Mouse (Mus musculus) kidney, postnatal 4 days (tissue): ENCODE measurements at regions not wholly inside any gene's neighbourhood (a gene's known extent, or its start where the extent isn't known, plus 50 kb on each side); places are given as distances from the start of the nearest gene placed in this dataset.
A peak's percentile ranks its signal among the peaks of the same experiment; 100 is the strongest.

ENCODE experiments used
- DNase-seq, 2 experiments: peaks; one replicate each; pipeline ENCODE4 v3.0.0; 2021; ENCODE audit warnings: mixed read lengths in 2 of 2

- DNase-seq = no peak
These were observed 133.6 kb downstream of the Papss1 start for GRCm38 (mm10) chr3:131698070-131698750.

DNA sequence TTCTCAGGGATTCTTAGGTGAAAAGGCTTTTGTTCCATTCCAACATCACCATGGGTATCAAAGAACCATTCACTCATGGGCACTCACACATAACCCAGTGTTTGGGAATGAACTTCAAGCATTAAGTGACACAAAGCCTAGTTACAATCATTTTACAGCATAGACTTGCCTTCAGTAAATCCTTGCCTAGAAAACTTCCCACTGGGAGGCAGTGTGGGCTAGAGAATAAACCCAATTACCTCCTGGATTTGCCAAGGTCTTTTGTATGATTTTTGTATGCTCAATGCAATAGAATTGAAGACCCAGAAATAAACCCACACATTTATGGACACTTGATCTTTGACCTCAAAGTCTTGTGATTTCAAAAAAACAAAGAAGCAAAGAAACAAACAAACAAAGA is 138.6 kb downstream of the Papss1 start:
- DNase-seq = peak; percentile 39 to 51

GRCm38 (mm10) chr3:131713532-131713931 is 149.0 kb downstream of the Papss1 start:
- DNase-seq = no peak

DNA sequence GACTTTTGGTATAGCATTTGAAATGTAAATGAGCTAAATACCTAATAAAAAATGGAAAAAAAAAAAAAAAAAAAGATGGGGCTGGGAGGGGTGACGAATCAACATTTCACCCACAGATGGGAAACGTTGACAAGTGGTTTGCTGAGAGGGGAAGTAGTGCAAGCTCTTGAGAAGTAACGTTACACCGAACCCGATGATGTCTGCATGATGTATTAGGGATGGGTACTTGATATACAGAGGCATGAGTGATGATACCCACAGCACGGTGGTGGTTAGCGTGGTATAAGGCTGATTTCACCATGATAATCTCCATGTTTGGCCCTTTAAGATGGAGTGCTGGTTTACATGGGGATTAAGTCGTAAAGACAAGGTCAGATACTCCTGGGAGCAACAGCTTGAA is 154.2 kb downstream of the Papss1 start:
- DNase-seq = no peak

GRCm38 (mm10) chr3:131728618-131729017 is 164.1 kb downstream of the Papss1 start:
- DNase-seq = no peak

- peak; percentile 12 to 29 for DNase-seq
These were observed 169.7 kb downstream of the Papss1 start for GRCm38 (mm10) chr3:131734226-131734625.

DNA sequence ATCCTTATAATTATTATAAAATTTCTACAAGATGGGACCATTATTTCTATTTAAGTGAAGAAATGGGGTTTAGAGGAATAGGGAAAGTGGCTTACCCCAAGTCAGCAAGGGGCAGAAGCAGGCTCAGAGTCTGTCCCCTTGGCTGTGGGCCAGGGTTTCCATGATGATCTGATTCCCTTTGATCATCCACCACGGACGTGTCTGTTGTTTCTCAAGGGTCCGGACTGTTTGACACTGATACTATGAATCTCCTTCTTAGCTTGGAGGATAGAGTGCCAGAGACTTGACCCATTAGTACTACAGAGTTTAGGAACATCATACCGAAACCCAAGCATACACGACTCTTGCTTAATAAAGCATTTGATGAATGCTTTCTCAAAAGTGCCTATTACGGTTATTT is 172.9 kb downstream of the Papss1 start:
- peak; percentile 34 to 36 for DNase-seq

DNA sequence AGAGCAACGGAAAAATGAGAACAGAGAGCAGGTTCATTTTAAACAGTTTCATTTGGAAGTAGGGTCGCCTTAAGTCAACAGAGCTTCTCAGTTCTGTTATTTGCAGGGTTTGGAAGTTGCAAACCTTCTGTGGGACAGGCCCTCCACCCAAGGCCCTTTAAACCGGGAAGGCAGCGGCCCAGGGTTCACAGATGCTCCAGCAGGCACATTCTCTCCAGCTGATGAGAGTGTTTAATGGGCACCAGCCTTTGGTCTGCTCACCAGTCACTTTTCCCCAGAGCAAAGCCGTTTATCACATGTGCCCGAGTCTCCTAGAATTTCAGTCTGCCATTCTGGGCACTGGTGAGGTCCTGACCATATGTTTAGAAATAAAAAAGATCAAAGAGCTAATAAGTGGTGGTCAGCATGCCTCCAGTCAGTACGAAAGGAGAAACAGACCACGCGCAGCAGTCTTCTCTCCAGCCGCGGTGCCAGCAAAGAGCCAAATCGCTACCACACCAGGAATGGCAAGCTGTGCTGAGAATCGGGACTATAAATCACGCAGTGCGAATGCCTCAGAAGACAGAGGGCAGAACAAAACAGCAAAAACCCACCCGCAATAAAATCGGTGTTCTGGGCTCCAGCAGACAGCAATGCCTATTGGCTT is 173.5 kb downstream of the Papss1 start:
- DNase-seq = peak; percentile 4 to 8

GRCm38 (mm10) chr3:131755537-131755936 is 191.0 kb downstream of the Papss1 start:
- no peak for DNase-seq

DNA sequence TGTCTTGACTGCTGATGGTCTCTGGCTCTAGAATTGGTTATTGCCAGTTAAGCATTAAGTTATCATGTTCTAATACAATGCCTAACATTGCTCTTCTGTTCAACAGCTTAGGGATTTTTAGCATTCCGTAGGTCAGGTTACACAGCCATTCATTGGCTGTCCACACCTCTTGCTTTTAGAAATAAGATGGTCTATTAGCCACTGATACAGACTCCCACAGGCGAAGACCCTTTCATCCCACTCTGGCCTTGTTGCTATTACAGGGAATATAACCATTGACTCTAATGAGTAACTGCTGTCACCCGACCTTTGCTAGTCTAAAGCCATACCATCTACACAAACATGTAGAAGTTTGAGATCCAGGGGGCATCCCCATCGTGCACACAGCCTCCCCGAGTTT is 191.6 kb downstream of the Papss1 start:
- no peak for DNase-seq

GRCm38 (mm10) chr3:131769976-131770375 is 205.4 kb downstream of the Papss1 start:
- DNase-seq = peak; percentile 3 to 13

- DNase-seq = no peak
These were observed 205.9 kb downstream of the Papss1 start for GRCm38 (mm10) chr3:131770486-131770885.

DNA sequence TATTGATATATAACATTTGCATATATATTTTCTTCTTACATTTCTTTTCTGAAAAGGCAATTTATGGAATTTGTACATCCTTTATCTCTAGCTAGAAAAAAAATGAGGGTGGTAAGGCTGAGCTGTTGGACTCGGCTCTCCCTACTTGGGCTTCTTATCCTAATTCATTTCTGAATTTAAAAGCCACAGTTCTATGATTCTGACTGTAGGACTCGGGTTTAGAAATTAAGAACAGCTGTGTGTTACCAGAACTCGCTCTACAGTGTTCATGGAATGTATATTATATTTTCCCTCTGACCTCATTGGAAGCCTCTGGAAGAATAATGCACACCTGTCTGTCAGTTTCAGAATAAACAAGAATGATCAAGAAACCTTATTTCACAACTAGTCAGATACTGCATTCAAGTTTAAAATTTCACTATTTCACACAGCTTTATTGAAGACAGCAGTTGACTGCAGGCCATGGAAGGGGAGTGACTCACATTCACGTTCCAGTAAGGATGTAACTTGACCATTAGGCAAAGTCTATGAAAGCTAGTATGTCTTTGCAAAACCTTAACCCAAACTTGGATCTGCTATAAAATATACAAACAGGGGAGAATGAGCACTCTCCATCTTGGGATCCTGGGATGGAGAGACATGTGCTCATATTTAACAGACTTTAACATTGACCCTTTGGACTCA is 207.4 kb downstream of the Papss1 start:
- no peak for DNase-seq

DNA sequence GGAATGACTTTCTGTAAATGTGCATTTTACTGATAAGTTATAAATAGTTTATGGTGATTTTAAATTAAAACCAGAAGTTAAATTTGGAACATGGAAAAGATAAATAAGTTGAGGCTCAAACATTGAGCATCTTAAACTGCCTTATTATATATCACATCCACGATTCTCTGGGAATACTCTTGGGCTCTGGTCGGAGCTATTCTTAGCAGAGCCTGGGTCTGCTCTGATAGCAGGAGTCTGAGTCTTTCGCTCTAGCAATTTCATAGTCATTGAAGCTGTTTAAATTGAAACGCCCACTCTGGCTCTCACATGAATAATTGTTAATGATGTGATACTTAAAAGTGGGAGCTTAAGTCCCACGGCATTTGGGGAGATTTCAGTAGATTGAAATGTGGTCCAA is 208.0 kb downstream of the Papss1 start:
- DNase-seq = no peak

- no peak for DNase-seq
These were observed 210.9 kb downstream of the Papss1 start for GRCm38 (mm10) chr3:131775431-131775830.

DNA sequence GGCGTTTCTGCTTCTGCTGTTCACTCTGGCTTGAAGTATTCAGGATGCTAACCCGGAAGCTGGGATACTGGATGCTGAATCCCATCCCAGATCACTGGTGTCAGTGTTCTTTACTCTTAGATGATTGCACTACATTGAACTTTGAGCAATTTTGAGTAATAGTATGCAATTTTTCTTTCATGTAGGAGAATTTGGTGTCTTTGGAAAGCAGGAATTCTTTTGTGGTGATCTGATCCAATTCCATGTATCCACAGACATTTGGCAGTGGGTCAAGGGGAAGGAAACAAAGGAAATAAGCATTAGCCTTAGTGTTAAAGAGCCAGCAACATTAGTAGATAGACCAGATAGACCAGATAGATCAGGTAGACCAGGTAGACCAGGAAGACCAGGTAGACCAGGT is 212.1 kb downstream of the Papss1 start:
- no peak for DNase-seq

DNA sequence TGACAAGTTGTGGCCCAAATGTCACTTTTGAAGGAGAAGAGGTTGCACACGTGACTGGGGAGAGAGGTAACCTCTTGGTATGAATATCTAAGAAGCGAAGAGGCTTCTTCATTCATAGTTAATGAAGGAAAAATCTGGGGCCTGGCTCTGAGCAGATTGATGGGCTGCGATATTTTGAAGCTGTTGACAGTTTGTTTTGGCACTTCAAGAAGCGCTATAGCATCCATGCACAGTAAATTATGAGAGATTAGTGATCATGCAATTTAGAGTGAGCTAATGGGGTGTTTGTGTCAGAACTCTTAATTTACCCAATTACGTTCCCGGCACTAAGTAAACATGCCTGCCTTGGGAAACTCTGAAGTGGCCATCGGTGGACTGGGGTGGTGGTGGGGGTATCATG is 215.2 kb downstream of the Papss1 start:
- DNase-seq = no peak

DNA sequence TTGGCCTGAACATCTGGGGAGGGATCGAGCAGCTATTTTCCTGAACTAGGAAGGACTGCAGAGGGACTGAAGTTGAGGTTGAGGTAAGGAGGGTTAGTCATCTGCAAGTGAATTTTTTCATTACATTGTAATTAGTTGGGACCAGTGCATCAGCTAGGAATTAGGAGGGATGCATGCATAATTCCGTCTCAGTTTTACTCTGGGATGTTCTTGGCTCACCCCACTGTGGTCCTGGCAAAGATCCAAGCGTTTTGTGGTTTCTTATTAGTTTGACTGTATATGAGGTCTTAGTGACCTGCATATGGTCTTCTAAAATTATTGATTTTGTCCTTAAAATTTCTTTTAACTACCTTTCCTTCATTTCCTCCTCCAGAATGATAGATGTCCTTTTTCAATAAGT is 221.0 kb downstream of the Papss1 start:
- DNase-seq = peak; percentile 27 to 30

DNA sequence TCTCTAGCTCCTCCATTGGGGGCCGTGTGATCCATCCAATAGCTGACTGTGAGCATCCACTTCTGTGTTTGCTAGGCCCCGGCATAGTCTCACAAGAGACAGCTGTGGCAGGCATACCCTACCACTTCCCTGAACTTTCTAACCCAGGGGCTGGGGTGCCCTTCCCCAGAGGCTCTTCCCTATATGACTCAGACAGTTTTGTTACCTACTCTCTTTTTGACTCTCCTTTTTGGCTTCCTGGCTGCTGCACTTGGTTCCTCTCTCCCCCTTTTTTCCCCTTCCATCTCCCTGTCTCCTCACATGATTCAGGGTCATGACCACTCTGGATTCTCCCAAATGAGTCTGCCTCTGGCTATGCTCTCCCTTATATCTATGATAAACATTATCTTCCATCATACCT is 223.8 kb downstream of the Papss1 start:
- no peak for DNase-seq

DNA sequence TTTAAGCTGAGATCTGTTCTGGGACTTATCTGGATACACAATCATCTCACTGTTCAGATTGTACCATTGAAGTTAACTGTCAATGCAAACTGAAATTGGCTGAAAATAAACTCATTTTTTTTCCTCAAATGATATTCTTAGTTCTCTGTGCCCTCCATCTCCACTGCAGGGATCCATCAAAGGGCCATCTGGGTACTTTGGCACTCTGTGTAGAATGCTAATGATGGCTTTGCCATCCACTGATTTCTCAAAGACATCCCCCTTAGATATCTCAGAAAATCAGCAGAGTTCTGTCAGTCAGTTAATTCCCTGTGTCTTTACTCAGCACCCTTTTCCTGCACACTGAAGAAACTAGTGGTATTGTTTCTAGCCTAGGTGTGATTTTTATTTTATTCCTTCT is 224.6 kb downstream of the Papss1 start:
- no peak for DNase-seq

DNA sequence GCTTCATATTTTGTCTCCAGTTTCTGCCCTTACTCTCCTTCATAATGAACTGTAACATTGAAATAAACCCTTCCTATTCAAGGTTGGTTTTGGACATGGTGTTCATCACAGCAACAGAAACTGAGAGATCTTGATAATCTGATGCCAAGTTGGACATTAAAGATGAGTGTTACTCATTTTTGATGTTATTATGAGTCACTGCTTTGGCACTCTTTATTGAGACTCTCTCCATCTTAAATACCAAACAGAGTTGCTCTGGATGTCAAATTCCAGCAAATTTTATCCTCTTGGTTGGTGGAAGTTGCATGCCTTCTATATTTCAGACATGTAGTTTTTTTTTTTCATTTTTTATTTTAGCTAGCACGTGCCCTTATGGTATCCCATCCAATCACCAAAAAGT is 229.5 kb downstream of the Papss1 start:
- DNase-seq = no peak

DNA sequence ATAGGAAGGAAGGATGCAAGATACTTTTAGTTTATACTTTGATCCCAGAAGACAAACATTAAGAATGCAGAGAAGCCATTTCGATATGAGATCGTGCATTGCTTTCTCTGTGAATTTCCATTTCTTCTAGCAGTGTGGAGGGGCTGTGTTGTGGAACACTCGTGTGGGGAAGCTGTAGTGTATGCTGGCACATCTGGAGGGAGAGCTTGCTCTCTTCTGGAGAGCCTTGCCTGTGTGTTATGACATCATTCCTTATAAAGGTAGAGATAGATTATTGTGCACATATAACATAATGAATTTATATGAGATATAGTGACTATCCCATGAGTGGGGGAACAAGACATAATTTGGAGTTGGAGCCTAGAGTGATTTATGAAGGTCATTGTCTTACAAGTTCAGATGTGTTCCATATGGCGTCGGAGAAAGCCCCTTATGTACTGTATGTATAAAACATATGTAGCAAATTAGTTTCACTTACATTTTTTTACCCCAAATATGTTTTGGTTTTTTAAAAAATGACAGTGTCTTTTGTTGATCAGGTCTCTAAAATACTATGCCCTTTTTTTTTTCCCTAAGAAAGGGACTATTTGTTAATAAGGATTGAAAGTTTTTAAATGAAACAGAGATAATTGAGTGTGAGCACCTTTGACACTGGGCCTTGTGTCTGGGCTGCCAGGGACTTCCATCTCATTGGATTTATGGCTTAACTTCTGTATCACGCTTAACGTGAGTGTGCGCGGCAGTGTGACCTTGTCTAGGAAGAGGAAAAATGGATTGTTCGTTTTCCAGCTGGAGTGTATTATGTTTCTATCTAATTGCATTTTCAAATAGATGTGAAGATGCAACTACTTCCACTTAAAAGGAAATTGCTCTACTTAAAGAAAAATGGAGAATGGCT is 230.8 kb downstream of the Papss1 start:
- no peak for DNase-seq

- DNase-seq = no peak
These were observed 235.2 kb downstream of the Papss1 start for GRCm38 (mm10) chr3:131799774-131800173.
